Mouse (Mus musculus) E14TG2a.4 (cell line): ENCODE data around the gene Zfp120.
"Not testable (repeated sequence)": the region's sequence is repeated elsewhere in the genome, so short reads cannot be mapped to it uniquely, and the experiment has no call there.

Source experiments
- CTCF ChIP-seq: conservative IDR thresholded peaks from 2 replicates; pipeline ENCODE4 v1.5.1; 2014; ENCODE audit warnings: low read length
- NANOG ChIP-seq: IDR thresholded peaks from 2 replicates; pipeline ENCODE4 v1.6.1; 2014; ENCODE audit warnings: borderline replicate concordance, low read length, mixed read lengths

GRCm38 (mm10) chr2:150181046-150181445, 44.5 kb upstream of the Zfp120 start:
- peak; percentile 24 for TF ChIP-seq CTCF
- not testable (repeated sequence) for TF ChIP-seq NANOG
